Mouse (Mus musculus) ES-E14 (cell line): ENCODE results near the gene Svopl. TPM values are rescaled to one million over a fixed set of nuclear protein-coding genes. Genes with fewer than 3 reads are reported as not detected.

Experiments
- DNase-seq: peaks from one replicate; pipeline ENCODE4 v3.0.0-alpha.2; 2013; ENCODE audit warnings: low read depth, low spot score
- H3K27ac ChIP-seq: 2 replicates; pipeline ENCODE4 v1.5.1; 2012; ENCODE audit warnings: low read depth, mild to moderate bottlenecking, low read length, moderate library complexity, mixed read lengths; ENCODE audit not compliant: poor library complexity, insufficient read depth, severe bottlenecking
- H3K36me3 ChIP-seq: 2 replicates; pipeline ENCODE4 v1.6.1; 2012; ENCODE audit warnings: mild to moderate bottlenecking, low read length, moderate library complexity, mixed read lengths; ENCODE audit not compliant: control insufficient read depth, poor library complexity, insufficient read depth, severe bottlenecking
- H3K4me1 ChIP-seq, 2 experiments: fragments of 150-350 bp in 1 of 2; sonication (generic) in 1 of 2; 2 replicates each; pipeline ENCODE4 v1.6.1; 2012; ENCODE audit warnings: low read length in 2 of 2, mild to moderate bottlenecking in 1 of 2, mixed read lengths in 1 of 2; ENCODE audit not compliant: control insufficient read depth in 2 of 2, insufficient read depth in 2 of 2, poor library complexity in 1 of 2
- H3K4me3 ChIP-seq, 2 experiments: fragments of 150-350 bp in 1 of 2; sonication (generic) in 1 of 2; 2 replicates each; pipeline ENCODE4 v1.5.1; 2012; ENCODE audit warnings: low read length in 2 of 2, low read depth in 1 of 2, mild to moderate bottlenecking in 1 of 2, mixed read lengths in 1 of 2; ENCODE audit not compliant: insufficient read depth in 1 of 2, poor library complexity in 1 of 2, severe bottlenecking in 1 of 2
- H3K9ac ChIP-seq: 2 replicates; pipeline ENCODE4 v1.6.1; 2012; ENCODE audit warnings: low read depth, mild to moderate bottlenecking, low read length, mixed read lengths; ENCODE audit not compliant: poor library complexity, insufficient read depth, severe bottlenecking
- H3K9me3 ChIP-seq: fragments of 150-350 bp; sonication (generic); 2 replicates; pipeline ENCODE4 v1.6.1; 2012; ENCODE audit warnings: low read depth, mild to moderate bottlenecking, low read length; ENCODE audit not compliant: control insufficient read depth, insufficient read depth
- CHD2 ChIP-seq: IDR thresholded peaks from 2 replicates; pipeline ENCODE4 v1.6.1; 2014; ENCODE audit warnings: mild to moderate bottlenecking, low read depth, low read length, inconsistent platforms
- HCFC1 ChIP-seq: IDR thresholded peaks from 2 replicates; pipeline ENCODE4 v1.6.1; 2012; ENCODE audit warnings: low read length, inconsistent platforms, borderline replicate concordance; ENCODE audit not compliant: insufficient read depth
- MAFK ChIP-seq: IDR thresholded peaks from 2 replicates; pipeline ENCODE4 v1.6.1; 2014; ENCODE audit warnings: mild to moderate bottlenecking, low read depth, low read length, inconsistent platforms; ENCODE audit not compliant: insufficient read depth
- ZC3H11A ChIP-seq: IDR thresholded peaks from 2 replicates; pipeline ENCODE4 v1.6.1; 2012; ENCODE audit warnings: low read depth, mild to moderate bottlenecking, inconsistent platforms, low read length, borderline replicate concordance
- ZNF384 ChIP-seq: IDR thresholded peaks from 2 replicates; pipeline ENCODE4 v1.6.1; 2012; ENCODE audit warnings: low read depth, low read length, inconsistent platforms
- in situ Hi-C, 2 experiments: fragments of 600-800 bp; cut with MboI; formaldehyde crosslinking; loops; one replicate each; pipeline ENCODE4 v1.15.1; 2025; ENCODE audit warnings: low sequenced_read_pairs in 2 of 2, inconsistent platforms in 1 of 2; ENCODE audit not compliant: unreplicated experiment in 2 of 2
- total RNA-seq: library from RNA; depleted of rRNA; stranded (reverse); fragments of 300-350 nt; gene quantifications from 2 replicates; pipeline ENCODE4 v1.2.3, GENCODE M21; 2012; rRNA removed

Svopl gene
- total RNA-seq, 1 experiment = 0.18 TPM

DNA sequence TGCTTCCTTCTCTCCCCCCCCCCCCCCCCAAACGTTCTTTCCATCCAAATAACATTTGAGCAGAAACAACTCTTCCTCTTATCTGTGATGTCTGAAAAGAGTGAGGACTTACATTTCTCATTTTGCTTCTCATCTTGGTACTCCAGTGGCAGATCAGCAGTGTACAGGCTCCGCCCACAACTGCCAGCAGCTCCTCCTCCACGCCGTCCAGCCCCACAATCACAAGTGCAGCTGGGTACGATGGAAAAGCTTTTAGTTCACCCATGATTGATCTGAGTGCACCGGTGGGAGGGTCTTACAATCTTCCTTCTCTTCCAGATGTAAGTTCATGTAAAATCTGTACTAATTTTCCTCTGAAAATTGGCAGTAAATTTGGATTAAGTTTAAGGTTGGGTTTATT lies 95.5 kb downstream of the Svopl start:
- Histone ChIP-seq H3K4me3 (no peak overlapping the region), H3K4me1 (no peaks in the 10 kb centered on the region), H3K27ac (no peak overlapping the region), H3K9me3 (no peaks in the 10 kb centered on the region), H3K9ac (no peak overlapping the region), H3K36me3 (peaks cover 25% of the 10 kb centered on the region)
- TF ChIP-seq MAFK (no peak), ZNF384 (no peak), HCFC1 (no peak), ZC3H11A (no peak), CHD2 (no peak)
- in situ Hi-C loops = no loop called here
- DNase-seq = peak; percentile 15

DNA sequence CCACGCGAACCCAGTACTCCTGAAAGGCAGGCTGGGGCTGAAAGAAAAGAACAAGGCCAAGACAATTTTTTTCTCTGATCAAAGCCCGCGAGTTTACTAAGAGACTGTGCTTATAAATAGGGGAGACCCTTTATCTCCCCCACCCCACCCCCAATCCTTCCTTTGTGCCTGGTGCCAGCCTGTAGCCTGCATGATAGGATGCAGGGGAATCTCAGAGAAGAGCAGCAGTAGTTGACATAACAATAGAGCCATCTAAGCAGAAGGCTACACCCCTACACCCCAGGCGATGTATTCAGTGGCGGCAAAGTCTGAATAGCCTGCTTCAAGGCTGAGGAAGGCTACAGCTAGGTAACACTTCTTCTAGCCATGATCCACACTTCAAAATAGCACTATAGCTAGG lies 110.3 kb downstream of the Svopl start:
- Histone ChIP-seq H3K4me1 (no peaks in the 10 kb centered on the region; a peak in 1 of 4 replicates), H3K9ac (no peak overlapping the region), H3K9me3 (peaks cover 17% of the 10 kb centered on the region), H3K36me3 (peaks cover 8% of the 10 kb centered on the region), H3K27ac (peak overlapping the region; percentile 71; the same call in 1 of the 2 replicates), H3K4me3 (no peak overlapping the region)
- TF ChIP-seq HCFC1 (no peak), MAFK (no peak), ZC3H11A (no peak), ZNF384 (no peak), CHD2 (no peak)
- in situ Hi-C loops = no loop called here
- peak; percentile 40 for DNase-seq

Other genes starting within 250 kb of the Svopl start
- 77.8 and 81.7 TPM in 2 replicates for gene Trim24, start 176.2 kb downstream of the Svopl start, total RNA-seq
- 1.0 TPM in 1 of 2 replicates, not detected in the other for gene Tmem213, start 62.3 kb upstream of the Svopl start, total RNA-seq
- gene Atp6v0a4, start 77.6 kb upstream of the Svopl start, total RNA-seq = 2.7 and 6.3 TPM in 2 replicates
- 4.1 and 6.3 TPM in 2 replicates for gene D630045J12Rik, start 207.0 kb upstream of the Svopl start, total RNA-seq